Comparison of ENCODE assay signal across 13 mouse cellular contexts in the genomic region with DNA sequence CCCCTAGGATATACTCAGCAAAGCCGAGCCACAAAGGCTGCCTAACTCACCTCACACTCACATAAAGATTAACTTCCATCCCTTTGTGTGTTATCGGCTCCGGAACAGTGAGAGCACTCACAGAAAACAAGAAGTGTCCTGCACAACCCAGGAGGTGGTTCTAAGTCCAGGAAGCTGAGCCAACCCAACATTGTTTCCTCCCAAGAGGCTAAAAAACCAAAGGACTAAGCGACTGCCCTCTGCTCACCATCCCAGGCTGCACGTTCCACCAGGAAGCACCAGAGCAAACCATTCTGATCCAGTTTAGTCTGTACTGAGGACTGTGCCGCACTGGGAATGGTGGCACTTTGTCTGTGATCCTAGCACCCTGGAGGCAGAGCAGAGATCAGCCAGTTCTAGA. TPM values are rescaled to one million over a fixed set of nuclear protein-coding genes. Genes with fewer than 3 reads are reported as not detected.
A peak's percentile ranks its signal among the peaks of the same experiment; 100 is the strongest.
DNase-seq lines count a peak whose midpoint lies in the region; ATAC-seq and TF ChIP-seq lines count a peak whose summit lies in the region.
"Had no signal": no experiment of that assay in that cellular context is flagged by ENCODE, and none has a peak within 500 bp of the region (broad histone marks: within the 10 kb centered on the region; RNA-seq: fewer than 3 reads in every experiment).

No protein-coding gene starts in this region.

- H3K9me3 ChIP-seq in forebrain, embryonic 12.5 days: no peaks in the 10 kb centered on the region
- H3K9me3 ChIP-seq in hindbrain, embryonic 13.5 days: no peaks in the 10 kb centered on the region
- H3K9me3 ChIP-seq in midbrain, postnatal 0 days (ENCODE audit: low read length): no peaks in the 10 kb centered on the region
- H3K9me3 ChIP-seq: embryonic facial prominence, embryonic 15.5 days had no signal

- peak; percentile 57 for DNase-seq in kidney, adult 2 months
- DNase-seq in kidney, adult 8-10 months: no peak
- DNase-seq in midbrain, postnatal 0 days (ENCODE audit: low spot score): no peak
- no peak for DNase-seq in right cerebral cortex, adult 18-20 months
- DNase-seq: cerebellum, adult 11 months; gastrocnemius, postnatal 14 days; liver; lung, postnatal 14 days; thymus, postnatal 4 days had no signal

- 0 out of 2 replicates have a peak overlapping the region, but pooled peaks have one; percentile 17 for H3K9ac ChIP-seq in forebrain, embryonic 12.5 days
- peak overlapping the region; percentile 58 for H3K9ac ChIP-seq in hindbrain, embryonic 13.5 days
- peak overlapping the region; percentile 44; the same call in 1 of the 2 replicates for H3K9ac ChIP-seq in midbrain, postnatal 0 days (replicated peaks; ENCODE audit: low read length, poor library complexity, severe bottlenecking)
- H3K9ac ChIP-seq: embryonic facial prominence, embryonic 15.5 days had no signal

- no peak overlapping the region for H3K4me3 ChIP-seq in kidney, adult 2 months (ENCODE audit: insufficient read depth, low read depth, low read length)
- H3K4me3 ChIP-seq in forebrain, embryonic 12.5 days (replicated peaks): 0 out of 2 replicates have a peak overlapping the region, but pooled peaks have one; percentile 5
- peak overlapping the region; percentile 22 for H3K4me3 ChIP-seq in hindbrain, embryonic 13.5 days
- no peak overlapping the region for H3K4me3 ChIP-seq in midbrain, postnatal 0 days (ENCODE audit: low read depth, low read length)
- H3K4me3 ChIP-seq: embryonic facial prominence, embryonic 15.5 days had no signal

- H3K27me3 ChIP-seq in kidney, adult 2 months (replicated peaks; ENCODE audit: control insufficient read depth, insufficient read depth, low read length): no peaks in the 10 kb centered on the region
- 0 out of 2 replicates have a peak, but pooled peaks cover under 1% of the 10 kb centered on the region for H3K27me3 ChIP-seq in forebrain, embryonic 12.5 days
- no peaks in the 10 kb centered on the region for H3K27me3 ChIP-seq in hindbrain, embryonic 13.5 days
- H3K27me3 ChIP-seq in midbrain, postnatal 0 days (ENCODE audit: insufficient read depth, low read length): no peaks in the 10 kb centered on the region
- H3K27me3 ChIP-seq: embryonic facial prominence, embryonic 15.5 days had no signal

- ATAC-seq in forebrain, embryonic 12.5 days (ENCODE audit: low FRiP score): no peak
- no peak for ATAC-seq in hindbrain, embryonic 13.5 days (ENCODE audit: low FRiP score)
- no peak for ATAC-seq in midbrain, postnatal 0 days (ENCODE audit: low FRiP score)
- no peak for ATAC-seq in frontal cortex, adult (ENCODE audit: low TSS enrichment)

- peak overlapping the region; percentile 31 for H3K4me2 ChIP-seq in forebrain, embryonic 12.5 days
- peak overlapping the region; percentile 100 for H3K4me2 ChIP-seq in hindbrain, embryonic 13.5 days
- H3K4me2 ChIP-seq in midbrain, postnatal 0 days (ENCODE audit: low read depth, low read length, poor library complexity, severe bottlenecking): peak overlapping the region; percentile 24
- H3K4me2 ChIP-seq: embryonic facial prominence, embryonic 15.5 days had no signal

- WGBS in kidney, adult 2 months: 30% methylated on average over 6 of the region's 6 CpGs
- WGBS in forebrain, embryonic 12.5 days: 83% methylated on average over 6 of the region's 6 CpGs
- WGBS in hindbrain, embryonic 13.5 days: 67% methylated on average over 6 of the region's 6 CpGs
- 58% methylated on average over 6 of the region's 6 CpGs for WGBS in midbrain, postnatal 0 days

- no peak for TF ChIP-seq CTCF in kidney, adult 2 months (conservative IDR thresholded peaks at IDR 0.05; ENCODE audit: insufficient read depth, insufficient read length, low read depth, low read length)
- TF ChIP-seq CTCF in midbrain, postnatal 0 days (IDR thresholded peaks at IDR 0.05): no peak

- peaks cover 12% of the 10 kb centered on the region for H3K4me1 ChIP-seq in kidney, adult 2 months (ENCODE audit: control insufficient read depth, insufficient read depth, low read length)
- peaks cover 53% of the 10 kb centered on the region for H3K4me1 ChIP-seq in forebrain, embryonic 12.5 days
- H3K4me1 ChIP-seq in hindbrain, embryonic 13.5 days (replicated peaks): peaks cover 85% of the 10 kb centered on the region
- peaks cover 11% of the 10 kb centered on the region; the same call in 1 of the 2 replicates for H3K4me1 ChIP-seq in midbrain, postnatal 0 days (ENCODE audit: insufficient read depth, low read length)

- no peak for TF ChIP-seq POLR2A in kidney, adult 2 months (IDR thresholded peaks at IDR 0.05; ENCODE audit: low read depth, low read length)

- H3K36me3 ChIP-seq in kidney, adult 2 months (ENCODE audit: control insufficient read depth, insufficient read depth, low read length): no peaks in the 10 kb centered on the region
- peaks cover 36% of the 10 kb centered on the region for H3K36me3 ChIP-seq in forebrain, embryonic 12.5 days (replicated peaks)
- H3K36me3 ChIP-seq in hindbrain, embryonic 13.5 days: peaks cover 36% of the 10 kb centered on the region
- H3K36me3 ChIP-seq in midbrain, postnatal 0 days (ENCODE audit: insufficient read depth, low read length): peaks cover 9% of the 10 kb centered on the region

- H3K27ac ChIP-seq in kidney, adult 2 months (ENCODE audit: insufficient read depth, low read depth, low read length): no peak overlapping the region
- H3K27ac ChIP-seq in forebrain, embryonic 12.5 days: no peak overlapping the region
- H3K27ac ChIP-seq in hindbrain, embryonic 13.5 days: no peak overlapping the region
- H3K27ac ChIP-seq in midbrain, postnatal 0 days (ENCODE audit: low read depth, low read length): no peak overlapping the region
- H3K27ac ChIP-seq: embryonic facial prominence, embryonic 15.5 days had no signal

RNA-seq across cellular contexts. Expression of a gene that starts 4.4 kb away (rescaled TPM):
- 454 and 517 TPM in 2 replicates for polyA plus RNA-seq in kidney, adult 2 months (2012; rRNA removed)
- 39.3 and 39.8 TPM in 2 replicates for polyA plus RNA-seq in forebrain, embryonic 12.5 days (2016; fragmentation: Nextera tagmentation; extraction: Ambion mirVana)
- 28.7 and 29.5 TPM in 2 replicates for polyA plus RNA-seq in hindbrain, embryonic 13.5 days (2015; fragmentation: Nextera tagmentation; extraction: Ambion mirVana)
- total RNA-seq in midbrain, postnatal 0 days (2014; rRNA removed): 34.7 and 35.7 TPM in 2 replicates
- polyA plus RNA-seq in midbrain, postnatal 0 days (2015; fragmentation: Nextera tagmentation; extraction: Ambion mirVana): 14.8 and 18.3 TPM in 2 replicates

RNA-seq across cellular contexts. Expression of a gene that starts 25.2 kb away (rescaled TPM):
- 63.0 and 74.9 TPM in 2 replicates for polyA plus RNA-seq in kidney, adult 2 months (2012; rRNA removed)
- 27.1 and 28.2 TPM in 2 replicates for polyA plus RNA-seq in forebrain, embryonic 12.5 days (2016; fragmentation: Nextera tagmentation; extraction: Ambion mirVana)
- 33.5 and 34.9 TPM in 2 replicates for polyA plus RNA-seq in hindbrain, embryonic 13.5 days (2015; fragmentation: Nextera tagmentation; extraction: Ambion mirVana)
- total RNA-seq in midbrain, postnatal 0 days (2014; rRNA removed): 38.0 and 41.1 TPM in 2 replicates
- polyA plus RNA-seq in midbrain, postnatal 0 days (2015; fragmentation: Nextera tagmentation; extraction: Ambion mirVana): 42.3 and 44.4 TPM in 2 replicates

RNA-seq across cellular contexts. Expression of a gene that starts 30.5 kb away (rescaled TPM):
- 36.2 and 45.6 TPM in 2 replicates for polyA plus RNA-seq in kidney, adult 2 months (2012; rRNA removed)
- polyA plus RNA-seq in forebrain, embryonic 12.5 days (2016; fragmentation: Nextera tagmentation; extraction: Ambion mirVana): 58.6 and 62.9 TPM in 2 replicates
- 29.8 and 31.6 TPM in 2 replicates for polyA plus RNA-seq in hindbrain, embryonic 13.5 days (2015; fragmentation: Nextera tagmentation; extraction: Ambion mirVana)
- 6.4 and 7.7 TPM in 2 replicates for total RNA-seq in midbrain, postnatal 0 days (2014; rRNA removed)
- 9.2 and 10.2 TPM in 2 replicates for polyA plus RNA-seq in midbrain, postnatal 0 days (2015; fragmentation: Nextera tagmentation; extraction: Ambion mirVana)

RNA-seq across cellular contexts. Expression of a gene that starts 48.2 kb away (rescaled TPM):
- 431 and 538 TPM in 2 replicates for polyA plus RNA-seq in kidney, adult 2 months (2012; rRNA removed)
- polyA plus RNA-seq in forebrain, embryonic 12.5 days (2016; fragmentation: Nextera tagmentation; extraction: Ambion mirVana): 2.1 and 2.6 TPM in 2 replicates
- 3.0 and 3.7 TPM in 2 replicates for polyA plus RNA-seq in hindbrain, embryonic 13.5 days (2015; fragmentation: Nextera tagmentation; extraction: Ambion mirVana)
- 9.0 and 9.5 TPM in 2 replicates for total RNA-seq in midbrain, postnatal 0 days (2014; rRNA removed)
- 3.5 TPM in 2 replicates for polyA plus RNA-seq in midbrain, postnatal 0 days (2015; fragmentation: Nextera tagmentation; extraction: Ambion mirVana)

RNA-seq across cellular contexts. Expression of a gene that starts 58.4 kb away (rescaled TPM):
- polyA plus RNA-seq in kidney, adult 2 months (2012; rRNA removed): 130 and 137 TPM in 2 replicates
- 208 and 218 TPM in 2 replicates for polyA plus RNA-seq in forebrain, embryonic 12.5 days (2016; fragmentation: Nextera tagmentation; extraction: Ambion mirVana)
- polyA plus RNA-seq in hindbrain, embryonic 13.5 days (2015; fragmentation: Nextera tagmentation; extraction: Ambion mirVana): 177 and 178 TPM in 2 replicates
- total RNA-seq in midbrain, postnatal 0 days (2014; rRNA removed): 95.0 and 117 TPM in 2 replicates
- 165 and 179 TPM in 2 replicates for polyA plus RNA-seq in midbrain, postnatal 0 days (2015; fragmentation: Nextera tagmentation; extraction: Ambion mirVana)

Comparison
In these comparisons a context has a peak if more than half of its experiments do, and no peak if none do; other contexts are left out.
1. H3K4me3 ChIP-seq: peak in forebrain, embryonic 12.5 days (single experiment) and hindbrain, embryonic 13.5 days (single experiment); none in kidney, adult 2 months (single experiment) and midbrain, postnatal 0 days (single experiment).
2. H3K4me2 ChIP-seq: peak in every context shown above with its lines; median percentile 100 in hindbrain, embryonic 13.5 days; 31 in forebrain, embryonic 12.5 days; 24 in midbrain, postnatal 0 days.
3. RNA of a gene that starts 4.4 kb away (polyA plus RNA-seq): 454 to 517 TPM in kidney, adult 2 months; 39.3 to 39.8 TPM in forebrain, embryonic 12.5 days, 28.7 to 29.5 TPM in hindbrain, embryonic 13.5 days and 14.8 to 18.3 TPM in midbrain, postnatal 0 days; every median in the first group is over 10 times any median in the second.
4. Peak in every context shown above with its lines, with median percentiles within 50 percentile points of each other: H3K9ac ChIP-seq.